Mouse (Mus musculus): ENCODE data around the gene Hoxc12. TPM values are rescaled to one million over a fixed set of nuclear protein-coding genes. Genes with fewer than 3 reads are reported as not detected.

The Hoxc12 gene
- polyA plus RNA-seq, 1 experiment: not detected

DNA sequence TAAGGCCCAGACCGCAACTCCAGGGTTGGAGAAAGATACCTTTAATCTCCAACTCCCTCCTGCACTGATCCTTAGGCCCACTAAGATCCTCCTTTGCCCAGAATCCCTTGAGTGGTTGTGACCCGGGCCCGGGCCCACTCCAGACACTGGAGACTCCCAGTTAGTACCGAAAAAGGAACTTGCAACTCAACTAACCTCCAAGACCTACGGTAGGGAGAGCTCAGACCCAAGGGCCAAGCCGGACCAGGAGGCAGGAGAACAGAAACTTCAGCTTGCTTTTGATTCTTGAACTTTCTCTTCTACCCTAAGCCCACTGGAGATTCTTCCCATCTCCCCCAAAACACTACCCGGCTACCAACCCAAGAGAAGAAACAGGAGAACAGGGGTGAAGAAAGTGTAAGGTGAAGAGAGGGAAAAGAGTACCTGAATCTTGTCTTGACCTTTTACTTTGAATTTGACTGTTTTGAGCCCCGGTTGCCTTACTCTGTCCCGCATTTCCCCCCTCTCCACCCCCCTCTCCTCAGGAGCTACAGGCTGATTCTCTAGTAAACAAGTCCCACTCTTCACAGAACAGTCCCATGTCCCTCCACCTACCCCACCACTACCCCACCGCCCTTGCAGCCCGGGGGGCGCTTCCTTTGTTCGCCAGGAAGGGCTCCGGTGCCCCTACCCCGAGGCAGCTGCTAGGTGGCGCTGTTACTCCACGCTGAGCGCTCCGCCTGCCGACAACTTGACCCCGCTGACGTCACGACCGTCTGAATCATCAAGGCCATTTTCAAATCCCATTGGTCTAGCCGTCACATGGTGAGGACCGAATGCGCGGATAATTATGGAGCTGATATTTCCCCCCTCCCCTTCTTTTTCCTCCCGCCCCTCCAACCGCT, 29.6 kb downstream of the Hoxc12 start:
- no peaks in the 10 kb centered on the region for H3K36me3 ChIP-seq (ENCODE audit: control insufficient read depth, insufficient read depth, low read length)
- peaks cover 9% of the 10 kb centered on the region for H3K4me1 ChIP-seq (ENCODE audit: control insufficient read depth, insufficient read depth, low read length)
- H3K27ac ChIP-seq (ENCODE audit: control insufficient read depth, insufficient read depth, low read depth, low read length): 0 out of 2 replicates have a peak overlapping the region, but pooled peaks have one; percentile 22
- no peak overlapping the region for H3K4me3 ChIP-seq (ENCODE audit: control insufficient read depth, low read depth, low read length)
- TF ChIP-seq CTCF (IDR thresholded peaks at IDR 0.05; ENCODE audit: control insufficient read depth, insufficient read depth, insufficient replicate concordance, low read depth, low read length) (peak; percentile 93; the same call in 1 of the 2 replicates), POLR2A (IDR thresholded peaks at IDR 0.05; ENCODE audit: control insufficient read depth, low read depth, low read length) (no peak)
- peaks cover 11% of the 10 kb centered on the region for H3K27me3 ChIP-seq (ENCODE audit: control insufficient read depth, insufficient read depth, low read length)

DNA sequence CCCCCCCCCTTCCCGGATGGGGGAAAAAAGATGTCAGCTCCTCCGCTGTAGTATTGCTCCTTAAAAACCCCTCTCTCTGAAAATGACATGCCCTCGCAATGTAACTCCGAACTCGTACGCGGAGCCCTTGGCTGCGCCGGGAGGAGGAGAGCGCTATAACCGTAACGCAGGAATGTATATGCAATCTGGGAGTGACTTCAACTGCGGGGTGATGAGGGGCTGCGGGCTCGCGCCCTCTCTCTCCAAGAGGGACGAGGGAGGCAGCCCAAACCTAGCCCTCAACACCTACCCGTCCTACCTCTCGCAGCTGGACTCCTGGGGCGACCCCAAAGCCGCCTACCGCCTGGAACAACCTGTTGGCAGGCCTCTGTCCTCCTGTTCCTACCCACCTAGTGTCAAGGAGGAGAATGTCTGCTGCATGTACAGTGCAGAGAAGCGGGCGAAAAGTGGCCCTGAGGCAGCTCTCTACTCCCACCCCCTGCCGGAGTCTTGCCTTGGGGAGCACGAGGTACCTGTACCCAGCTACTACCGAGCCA, 30.3 kb downstream of the Hoxc12 start, which contains the start of gene Hoxc10:
Gene Hoxc10 (plus strand): TSS at position 21 of the 536 bp plus-strand sequence.
- H3K36me3 ChIP-seq (ENCODE audit: control insufficient read depth, insufficient read depth, low read length): no peaks in the 10 kb centered on the region
- TF ChIP-seq CTCF (IDR thresholded peaks at IDR 0.05; ENCODE audit: control insufficient read depth, insufficient read depth, insufficient replicate concordance, low read depth, low read length) (no peak), POLR2A (IDR thresholded peaks at IDR 0.05; ENCODE audit: control insufficient read depth, low read depth, low read length) (no peak)
- H3K4me1 ChIP-seq (ENCODE audit: control insufficient read depth, insufficient read depth, low read length): peaks cover 9% of the 10 kb centered on the region
- peaks cover 11% of the 10 kb centered on the region for H3K27me3 ChIP-seq (ENCODE audit: control insufficient read depth, insufficient read depth, low read length)
- 0 out of 2 replicates have a peak within 1 kb of the TSS, but pooled peaks have one; percentile 22 for H3K27ac ChIP-seq (ENCODE audit: control insufficient read depth, insufficient read depth, low read depth, low read length)
- peak within 1 kb of the TSS; percentile 41 for H3K4me3 ChIP-seq (ENCODE audit: control insufficient read depth, low read depth, low read length)

DNA sequence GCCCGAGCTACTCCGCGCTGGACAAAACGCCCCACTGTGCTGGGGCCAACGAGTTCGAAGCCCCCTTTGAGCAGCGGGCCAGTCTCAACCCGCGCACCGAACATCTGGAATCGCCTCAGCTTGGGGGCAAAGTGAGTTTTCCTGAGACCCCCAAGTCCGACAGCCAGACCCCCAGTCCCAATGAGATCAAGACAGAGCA, 30.7 kb downstream of the Hoxc12 start, which contains the start of gene Hoxc5:
Gene Hoxc5 (plus strand): TSS at position 132 of the 199 bp plus-strand sequence.
- peaks cover 9% of the 10 kb centered on the region for H3K4me1 ChIP-seq (ENCODE audit: control insufficient read depth, insufficient read depth, low read length)
- no peak within 1 kb of the TSS for H3K27ac ChIP-seq (ENCODE audit: control insufficient read depth, insufficient read depth, low read depth, low read length)
- H3K36me3 ChIP-seq (ENCODE audit: control insufficient read depth, insufficient read depth, low read length): no peaks in the 10 kb centered on the region
- H3K4me3 ChIP-seq (ENCODE audit: control insufficient read depth, low read depth, low read length): peak within 1 kb of the TSS; percentile 41
- H3K27me3 ChIP-seq (ENCODE audit: control insufficient read depth, insufficient read depth, low read length): peaks cover 11% of the 10 kb centered on the region
- TF ChIP-seq CTCF (IDR thresholded peaks at IDR 0.05; ENCODE audit: control insufficient read depth, insufficient read depth, insufficient replicate concordance, low read depth, low read length): no peak
- TF ChIP-seq POLR2A (IDR thresholded peaks at IDR 0.05; ENCODE audit: control insufficient read depth, low read depth, low read length): no peak

DNA sequence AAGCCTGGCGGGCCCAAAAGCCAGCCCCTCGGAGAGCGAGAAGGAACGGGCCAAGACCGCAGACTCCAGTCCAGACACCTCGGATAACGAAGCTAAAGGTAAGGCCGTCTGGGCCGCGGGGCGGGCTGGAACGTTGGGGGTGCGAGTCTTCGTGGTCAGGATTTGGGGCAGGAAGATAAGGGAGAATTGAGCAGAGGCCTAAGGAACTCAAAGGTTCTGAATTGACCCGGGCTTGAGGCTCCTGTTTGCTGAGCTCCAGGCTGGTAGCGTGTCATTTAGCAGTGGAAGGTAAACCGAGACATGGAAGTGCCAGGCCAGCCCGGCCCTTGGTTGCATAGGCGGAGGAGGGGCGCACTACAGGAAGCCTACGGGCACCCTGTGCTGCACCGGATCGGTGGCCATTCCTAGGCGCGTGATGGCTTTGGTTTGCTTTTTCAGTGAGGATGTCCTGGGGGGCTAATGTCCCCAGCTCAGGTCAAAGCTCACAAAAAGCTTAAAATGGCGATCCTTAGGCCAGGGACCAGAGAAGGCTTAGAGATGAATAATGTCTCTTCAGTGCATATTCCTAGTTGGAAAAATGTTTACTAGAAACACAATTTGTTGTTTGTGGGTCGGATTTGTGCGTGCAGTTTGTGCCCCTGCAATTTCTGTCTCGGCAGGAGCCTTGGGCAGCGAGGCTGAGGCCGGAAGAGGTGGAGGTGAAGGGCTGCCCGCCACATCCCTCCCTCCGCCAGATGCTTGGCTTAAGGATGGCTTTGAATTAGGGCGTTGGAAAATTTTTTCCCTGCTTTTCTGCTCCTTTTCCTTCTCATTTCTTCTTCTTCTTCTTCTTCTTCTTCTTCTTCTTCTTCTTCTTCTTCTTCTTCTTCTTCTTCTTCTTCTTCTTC, 31.2 kb downstream of the Hoxc12 start:
- Histone ChIP-seq H3K36me3 (ENCODE audit: control insufficient read depth, insufficient read depth, low read length) (no peaks in the 10 kb centered on the region), H3K4me1 (ENCODE audit: control insufficient read depth, insufficient read depth, low read length) (peaks cover 9% of the 10 kb centered on the region), H3K4me3 (ENCODE audit: control insufficient read depth, low read depth, low read length) (no peak overlapping the region; the same call in 1 of the 2 replicates), H3K27me3 (ENCODE audit: control insufficient read depth, insufficient read depth, low read length) (peaks cover 11% of the 10 kb centered on the region), H3K27ac (ENCODE audit: control insufficient read depth, insufficient read depth, low read depth, low read length) (no peak overlapping the region)
- no peak for TF ChIP-seq POLR2A (IDR thresholded peaks at IDR 0.05; ENCODE audit: control insufficient read depth, low read depth, low read length)
- TF ChIP-seq CTCF (IDR thresholded peaks at IDR 0.05; ENCODE audit: control insufficient read depth, insufficient read depth, insufficient replicate concordance, low read depth, low read length): no peak

DNA sequence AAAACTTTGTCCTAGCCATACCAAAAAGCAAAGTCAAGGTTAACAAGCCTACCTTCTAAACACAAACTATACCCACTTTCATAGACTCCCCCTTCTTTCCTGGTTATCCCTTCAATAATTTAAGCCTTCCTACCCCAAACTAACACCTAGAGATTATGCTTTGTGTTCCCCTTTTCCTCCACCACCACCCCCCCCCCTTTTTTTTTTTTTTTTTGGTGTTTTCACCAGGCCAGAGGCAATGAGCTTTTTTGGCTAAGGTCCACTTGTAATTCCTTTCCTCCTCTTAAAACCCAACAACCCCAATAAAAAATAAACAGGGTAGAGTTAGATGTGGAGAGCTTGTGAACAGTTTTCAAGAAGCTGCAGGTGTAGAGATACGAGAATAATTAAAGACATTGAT, 32.7 kb downstream of the Hoxc12 start:
- Histone ChIP-seq H3K27ac (ENCODE audit: control insufficient read depth, insufficient read depth, low read depth, low read length) (no peak overlapping the region), H3K4me3 (ENCODE audit: control insufficient read depth, low read depth, low read length) (no peak overlapping the region), H3K27me3 (ENCODE audit: control insufficient read depth, insufficient read depth, low read length) (peaks cover 5% of the 10 kb centered on the region), H3K4me1 (ENCODE audit: control insufficient read depth, insufficient read depth, low read length) (peaks cover 9% of the 10 kb centered on the region), H3K36me3 (ENCODE audit: control insufficient read depth, insufficient read depth, low read length) (no peaks in the 10 kb centered on the region)
- TF ChIP-seq CTCF (IDR thresholded peaks at IDR 0.05; ENCODE audit: control insufficient read depth, insufficient read depth, insufficient replicate concordance, low read depth, low read length) (no peak), POLR2A (IDR thresholded peaks at IDR 0.05; ENCODE audit: control insufficient read depth, low read depth, low read length) (no peak)

DNA sequence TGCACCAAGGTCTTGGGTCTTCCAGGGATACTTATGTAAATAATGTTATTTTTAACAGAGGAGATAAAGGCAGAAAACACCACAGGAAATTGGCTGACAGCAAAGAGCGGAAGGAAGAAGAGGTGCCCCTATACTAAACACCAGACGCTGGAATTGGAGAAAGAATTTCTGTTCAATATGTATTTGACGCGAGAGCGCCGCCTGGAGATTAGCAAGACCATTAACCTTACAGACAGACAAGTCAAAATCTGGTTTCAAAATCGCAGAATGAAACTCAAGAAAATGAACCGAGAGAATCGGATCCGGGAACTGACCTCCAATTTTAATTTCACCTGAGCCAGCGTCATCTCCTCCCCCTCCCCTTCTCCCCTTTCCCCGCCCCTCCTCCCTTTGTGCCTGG, 34.2 kb downstream of the Hoxc12 start:
- Histone ChIP-seq H3K4me3 (ENCODE audit: control insufficient read depth, low read depth, low read length) (no peak overlapping the region), H3K27ac (ENCODE audit: control insufficient read depth, insufficient read depth, low read depth, low read length) (no peak overlapping the region), H3K27me3 (ENCODE audit: control insufficient read depth, insufficient read depth, low read length) (peaks cover 4% of the 10 kb centered on the region), H3K36me3 (ENCODE audit: control insufficient read depth, insufficient read depth, low read length) (no peaks in the 10 kb centered on the region), H3K4me1 (ENCODE audit: control insufficient read depth, insufficient read depth, low read length) (peaks cover 9% of the 10 kb centered on the region)
- TF ChIP-seq CTCF (IDR thresholded peaks at IDR 0.05; ENCODE audit: control insufficient read depth, insufficient read depth, insufficient replicate concordance, low read depth, low read length): no peak
- TF ChIP-seq POLR2A (IDR thresholded peaks at IDR 0.05; ENCODE audit: control insufficient read depth, low read depth, low read length): no peak

DNA sequence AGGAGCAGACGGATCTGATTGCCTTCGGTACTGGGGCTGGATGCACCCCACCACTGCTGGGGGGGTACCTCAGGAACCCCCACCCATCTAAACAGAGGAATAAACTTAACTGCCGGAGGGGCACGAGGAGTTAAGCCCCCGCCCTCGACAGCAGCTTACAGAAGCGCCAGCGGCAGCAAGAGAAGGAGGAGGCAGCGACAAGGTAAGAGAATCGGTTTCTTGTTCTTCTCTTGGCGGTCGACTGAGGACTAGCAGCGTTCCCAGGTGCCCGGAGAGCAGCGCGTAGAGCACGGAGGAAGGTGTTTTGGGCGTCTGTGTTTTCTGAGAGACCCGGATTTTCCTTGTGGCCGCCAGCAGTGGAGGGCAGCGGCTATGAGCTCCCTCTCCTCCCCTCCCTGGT, 35.7 kb downstream of the Hoxc12 start:
- TF ChIP-seq POLR2A (IDR thresholded peaks at IDR 0.05; ENCODE audit: control insufficient read depth, low read depth, low read length) (no peak), CTCF (IDR thresholded peaks at IDR 0.05; ENCODE audit: control insufficient read depth, insufficient read depth, insufficient replicate concordance, low read depth, low read length) (no peak)
- H3K27me3 ChIP-seq (ENCODE audit: control insufficient read depth, insufficient read depth, low read length): no peaks in the 10 kb centered on the region
- H3K36me3 ChIP-seq (ENCODE audit: control insufficient read depth, insufficient read depth, low read length): no peaks in the 10 kb centered on the region
- H3K4me3 ChIP-seq (ENCODE audit: control insufficient read depth, low read depth, low read length): no peak overlapping the region
- H3K4me1 ChIP-seq (ENCODE audit: control insufficient read depth, insufficient read depth, low read length): peaks cover 4% of the 10 kb centered on the region; the same call in 1 of the 2 replicates
- H3K27ac ChIP-seq (ENCODE audit: control insufficient read depth, insufficient read depth, low read depth, low read length): no peak overlapping the region

All from testis, adult 2 months (tissue).